Mouse (Mus musculus): Measurements from ENCODE around the gene Kars. TPM values are rescaled to one million over a fixed set of nuclear protein-coding genes. Genes with fewer than 3 reads are reported as not detected.
A peak's percentile ranks its signal among the peaks of the same experiment; 100 is the strongest.

Gene Kars
- polyA plus RNA-seq, 1 experiment from 2014 or later, result 226 TPM

DNA sequence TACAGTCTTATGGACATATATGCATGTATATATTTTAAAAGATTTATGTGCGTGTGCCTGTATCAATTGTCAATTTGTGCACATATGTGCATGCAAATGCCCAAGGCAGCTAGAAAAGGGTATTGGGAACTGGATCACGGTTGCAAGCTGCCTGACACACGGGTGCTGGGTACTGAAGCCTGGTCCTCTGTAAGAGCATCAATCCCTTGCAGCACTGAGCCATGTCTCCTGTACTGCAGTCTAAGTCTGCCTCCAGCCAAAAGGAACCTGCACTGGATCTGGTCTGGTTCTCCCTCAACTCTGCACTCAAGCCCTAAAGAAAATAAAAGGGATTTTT lies 18.5 kb downstream of the Kars start:
- no peak overlapping the region for H3K9ac ChIP-seq (ENCODE audit: low read length)
- peaks cover 6% of the 10 kb centered on the region for H3K4me1 ChIP-seq (replicated peaks; ENCODE audit: control insufficient read depth, insufficient read depth, low read length)
- no peak overlapping the region for H3K4me3 ChIP-seq (ENCODE audit: low read depth, low read length)
- H3K36me3 ChIP-seq (ENCODE audit: control insufficient read depth, insufficient read depth, low read length), result peaks cover 66% of the 10 kb centered on the region
- H3K9me3 ChIP-seq (ENCODE audit: control insufficient read depth, low read length), result no peaks in the 10 kb centered on the region
- H3K27ac ChIP-seq (ENCODE audit: low read depth), result no peak overlapping the region
- H3K4me2 ChIP-seq (ENCODE audit: low read length), result peak overlapping the region; percentile 85; the same call in 1 of the 2 replicates
- H3K27me3 ChIP-seq (replicated peaks; ENCODE audit: control insufficient read depth, insufficient read depth, low read length), result no peaks in the 10 kb centered on the region
- no peak for ATAC-seq (replicated peaks; ENCODE audit: low FRiP score, low TSS enrichment, low read depth)
- peak; percentile 52 for DNase-seq (ENCODE audit: low spot score)
- WGBS, result 67% methylated on average over 3 of the region's 3 CpGs

DNA sequence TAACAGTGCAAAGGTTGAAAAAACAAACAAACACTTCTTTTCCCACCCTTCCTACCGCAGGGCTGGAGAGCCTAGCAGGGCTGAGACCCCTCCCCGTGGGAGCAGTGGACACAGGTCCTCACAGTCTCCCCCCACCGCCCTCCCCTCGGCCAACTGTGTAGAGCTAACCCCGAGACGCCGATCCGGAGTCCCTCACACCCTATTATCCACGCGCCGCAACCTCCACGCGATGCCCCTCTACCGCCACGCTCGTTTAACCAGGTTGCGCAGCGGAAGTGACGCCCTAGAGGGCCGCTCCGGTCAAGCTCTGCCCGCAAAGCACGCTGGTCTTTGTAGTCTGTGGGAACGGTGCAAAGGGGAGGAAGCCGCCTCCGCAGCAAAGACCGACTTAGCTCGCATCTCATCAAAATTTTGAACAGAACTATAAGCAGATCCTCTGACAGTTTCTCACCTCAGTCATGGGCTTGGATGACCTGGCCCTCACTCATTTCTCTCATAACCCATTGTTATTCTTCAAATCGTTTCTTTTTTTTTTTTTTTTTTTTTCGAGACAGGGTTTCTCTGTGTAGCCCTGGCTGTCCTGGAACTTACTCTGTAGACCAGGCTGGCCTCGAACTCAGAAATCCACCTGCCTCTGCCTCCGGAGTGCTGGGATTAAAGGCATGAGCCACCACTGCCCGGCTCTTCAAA lies 19.0 kb downstream of the Kars start, which contains the start of gene Adat1:
Adat1 (minus strand) TSS at position 290 of the 690 bp plus-strand sequence.
- Histone ChIP-seq H3K4me2 (ENCODE audit: low read length) (peak within 1 kb of the TSS; percentile 85), H3K4me1 (replicated peaks; ENCODE audit: control insufficient read depth, insufficient read depth, low read length) (peaks cover 6% of the 10 kb centered on the region), H3K9me3 (ENCODE audit: control insufficient read depth, low read length) (no peaks in the 10 kb centered on the region), H3K27ac (ENCODE audit: low read depth) (no peak within 1 kb of the TSS), H3K9ac (ENCODE audit: low read length) (peak within 1 kb of the TSS; percentile 79), H3K36me3 (ENCODE audit: control insufficient read depth, insufficient read depth, low read length) (peaks cover 65% of the 10 kb centered on the region), H3K4me3 (ENCODE audit: low read depth, low read length) (peak within 1 kb of the TSS; percentile 79), H3K27me3 (replicated peaks; ENCODE audit: control insufficient read depth, insufficient read depth, low read length) (no peaks in the 10 kb centered on the region)
- DNase-seq (ENCODE audit: low spot score) (peak; percentile 93), ATAC-seq (replicated peaks; ENCODE audit: low FRiP score, low TSS enrichment, low read depth) (peak; percentile 93)
- WGBS, result 4% methylated on average over 32 of the region's 33 CpGs

GRCm38 (mm10) chr8:111991278-111991677 lies 19.8 kb downstream of the Kars start:
- Histone ChIP-seq H3K9ac (ENCODE audit: low read length) (peak overlapping the region; percentile 79), H3K36me3 (ENCODE audit: control insufficient read depth, insufficient read depth, low read length) (peaks cover 63% of the 10 kb centered on the region), H3K9me3 (ENCODE audit: control insufficient read depth, low read length) (no peaks in the 10 kb centered on the region), H3K27ac (ENCODE audit: low read depth) (no peak overlapping the region), H3K4me1 (replicated peaks; ENCODE audit: control insufficient read depth, insufficient read depth, low read length) (peaks cover 6% of the 10 kb centered on the region), H3K4me3 (ENCODE audit: low read depth, low read length) (peak overlapping the region; percentile 79), H3K27me3 (replicated peaks; ENCODE audit: control insufficient read depth, insufficient read depth, low read length) (no peaks in the 10 kb centered on the region), H3K4me2 (ENCODE audit: low read length) (peak overlapping the region; percentile 85)
- DNase-seq (ENCODE audit: low spot score), result no peak
- WGBS, result 52% methylated on average over 8 of the region's 8 CpGs
- ATAC-seq (replicated peaks; ENCODE audit: low FRiP score, low TSS enrichment, low read depth), result no peak

- H3K27me3 ChIP-seq (replicated peaks; ENCODE audit: control insufficient read depth, insufficient read depth, low read length), result no peaks in the 10 kb centered on the region
- peak; percentile 95 for DNase-seq (ENCODE audit: low spot score)
- no peak overlapping the region for H3K4me3 ChIP-seq (ENCODE audit: low read depth, low read length)
- peaks cover 61% of the 10 kb centered on the region for H3K36me3 ChIP-seq (ENCODE audit: control insufficient read depth, insufficient read depth, low read length)
- no peak overlapping the region for H3K9ac ChIP-seq (ENCODE audit: low read length)
- H3K4me2 ChIP-seq (ENCODE audit: low read length), result no peak overlapping the region
- no peak for ATAC-seq (replicated peaks; ENCODE audit: low FRiP score, low TSS enrichment, low read depth)
- H3K27ac ChIP-seq (ENCODE audit: low read depth), result no peak overlapping the region
- H3K9me3 ChIP-seq (ENCODE audit: control insufficient read depth, low read length), result no peaks in the 10 kb centered on the region
- 16% methylated on average over 7 of the region's 7 CpGs for WGBS
- H3K4me1 ChIP-seq (replicated peaks; ENCODE audit: control insufficient read depth, insufficient read depth, low read length), result peaks cover 6% of the 10 kb centered on the region
Observed at GRCm38 (mm10) chr8:111989911-111990310, 21.2 kb downstream of the Kars start.

GRCm38 (mm10) chr8:111984511-111984910 lies 26.6 kb downstream of the Kars start:
- no peak for DNase-seq (ENCODE audit: low spot score)
- WGBS, result 75% methylated on average over 10 of the region's 10 CpGs
- H3K27ac ChIP-seq (ENCODE audit: low read depth), result no peak overlapping the region
- H3K27me3 ChIP-seq (replicated peaks; ENCODE audit: control insufficient read depth, insufficient read depth, low read length), result no peaks in the 10 kb centered on the region
- no peaks in the 10 kb centered on the region for H3K9me3 ChIP-seq (ENCODE audit: control insufficient read depth, low read length)
- peaks cover 64% of the 10 kb centered on the region for H3K36me3 ChIP-seq (ENCODE audit: control insufficient read depth, insufficient read depth, low read length)
- no peaks in the 10 kb centered on the region for H3K4me1 ChIP-seq (replicated peaks; ENCODE audit: control insufficient read depth, insufficient read depth, low read length)
- H3K4me3 ChIP-seq (ENCODE audit: low read depth, low read length), result no peak overlapping the region
- no peak for ATAC-seq (replicated peaks; ENCODE audit: low FRiP score, low TSS enrichment, low read depth)
- no peak overlapping the region for H3K9ac ChIP-seq (ENCODE audit: low read length)
- no peak overlapping the region for H3K4me2 ChIP-seq (ENCODE audit: low read length)

GRCm38 (mm10) chr8:111982116-111982515 lies 29.0 kb downstream of the Kars start:
- Histone ChIP-seq H3K4me1 (replicated peaks; ENCODE audit: control insufficient read depth, insufficient read depth, low read length) (no peaks in the 10 kb centered on the region), H3K27ac (ENCODE audit: low read depth) (no peak overlapping the region), H3K9ac (ENCODE audit: low read length) (no peak overlapping the region), H3K36me3 (ENCODE audit: control insufficient read depth, insufficient read depth, low read length) (peaks cover 61% of the 10 kb centered on the region), H3K27me3 (replicated peaks; ENCODE audit: control insufficient read depth, insufficient read depth, low read length) (no peaks in the 10 kb centered on the region), H3K4me2 (ENCODE audit: low read length) (no peak overlapping the region), H3K4me3 (ENCODE audit: low read depth, low read length) (no peak overlapping the region), H3K9me3 (ENCODE audit: control insufficient read depth, low read length) (no peaks in the 10 kb centered on the region)
- WGBS, result 78% methylated on average over 7 of the region's 7 CpGs
- DNase-seq (ENCODE audit: low spot score) (no peak), ATAC-seq (replicated peaks; ENCODE audit: low FRiP score, low TSS enrichment, low read depth) (no peak)

DNA sequence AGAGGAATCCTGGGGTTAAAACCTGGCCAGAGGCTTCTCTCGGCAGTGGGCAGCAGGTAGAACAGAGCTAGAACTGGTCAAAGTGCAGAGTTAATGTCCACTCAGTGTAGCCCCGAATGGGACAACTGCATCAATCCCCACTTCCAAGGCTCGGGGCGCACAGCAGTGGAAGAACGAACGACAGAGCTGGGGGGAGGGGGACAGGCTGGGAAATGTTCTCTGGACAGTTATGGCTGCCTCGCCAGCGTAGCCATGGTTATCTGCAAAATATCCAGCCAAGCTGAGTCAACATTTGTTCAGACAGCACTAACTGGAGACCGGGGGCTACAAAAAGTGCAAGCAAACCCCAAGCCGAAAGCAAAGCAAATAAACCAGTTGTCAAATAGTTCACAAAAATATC lies 33.0 kb downstream of the Kars start:
- DNase-seq (ENCODE audit: low spot score), result no peak
- peaks cover 46% of the 10 kb centered on the region for H3K36me3 ChIP-seq (ENCODE audit: control insufficient read depth, insufficient read depth, low read length)
- ATAC-seq (replicated peaks; ENCODE audit: low FRiP score, low TSS enrichment, low read depth), result no peak

DNA sequence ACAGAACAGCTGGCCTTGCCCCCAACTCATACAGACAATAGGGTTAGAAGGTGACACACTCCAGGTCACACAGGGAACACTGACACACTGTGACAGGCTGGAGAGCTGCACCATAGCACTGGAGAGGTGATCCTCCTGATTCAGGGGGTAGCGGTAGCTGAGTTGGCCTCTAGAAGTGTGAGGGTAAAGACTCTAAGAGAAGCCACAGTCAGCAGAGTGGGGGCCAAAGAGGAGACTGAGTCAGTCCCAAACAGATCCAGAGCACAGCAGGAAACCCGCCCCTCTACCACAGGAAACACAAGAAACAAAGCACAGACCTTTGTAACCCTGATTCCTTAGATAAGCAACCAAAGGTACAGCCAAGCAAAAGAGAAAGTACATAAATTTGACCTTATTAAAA lies 34.8 kb downstream of the Kars start:
- no peaks in the 10 kb centered on the region for H3K27me3 ChIP-seq (replicated peaks; ENCODE audit: control insufficient read depth, insufficient read depth, low read length)
- ATAC-seq (replicated peaks; ENCODE audit: low FRiP score, low TSS enrichment, low read depth) (no peak), DNase-seq (ENCODE audit: low spot score) (no peak)
- no peak overlapping the region for H3K4me2 ChIP-seq (ENCODE audit: low read length)
- no peak overlapping the region for H3K27ac ChIP-seq (ENCODE audit: low read depth)
- H3K36me3 ChIP-seq (ENCODE audit: control insufficient read depth, insufficient read depth, low read length), result peaks cover 39% of the 10 kb centered on the region
- H3K4me3 ChIP-seq (ENCODE audit: low read depth, low read length), result no peak overlapping the region
- H3K9ac ChIP-seq (ENCODE audit: low read length), result no peak overlapping the region
- 87% methylated on average over 2 of the region's 2 CpGs for WGBS
- no peaks in the 10 kb centered on the region for H3K4me1 ChIP-seq (replicated peaks; ENCODE audit: control insufficient read depth, insufficient read depth, low read length)
- 0 out of 2 replicates have a peak, but pooled peaks cover 3% of the 10 kb centered on the region for H3K9me3 ChIP-seq (ENCODE audit: control insufficient read depth, low read length)

More for the DNA sequence above, 33.0 kb downstream of the Kars start:
- whole genome bisulfite sequencing, result 69% methylated on average over 10 of the region's 10 CpGs
- Histone ChIP-seq H3K4me3 (ENCODE audit: low read depth, low read length) (no peak overlapping the region), H3K9me3 (ENCODE audit: control insufficient read depth, low read length) (0 out of 2 replicates have a peak, but pooled peaks cover 3% of the 10 kb centered on the region), H3K4me2 (ENCODE audit: low read length) (no peak overlapping the region), H3K4me1 (replicated peaks; ENCODE audit: control insufficient read depth, insufficient read depth, low read length) (no peaks in the 10 kb centered on the region), H3K27ac (ENCODE audit: low read depth) (no peak overlapping the region), H3K27me3 (replicated peaks; ENCODE audit: control insufficient read depth, insufficient read depth, low read length) (no peaks in the 10 kb centered on the region), H3K9ac (ENCODE audit: low read length) (no peak overlapping the region)

GRCm38 (mm10) chr8:111975706-111976105 lies 35.4 kb downstream of the Kars start:
- Histone ChIP-seq H3K27ac (ENCODE audit: low read depth) (no peak overlapping the region), H3K4me2 (ENCODE audit: low read length) (no peak overlapping the region), H3K9ac (ENCODE audit: low read length) (no peak overlapping the region), H3K4me3 (ENCODE audit: low read depth, low read length) (no peak overlapping the region), H3K4me1 (replicated peaks; ENCODE audit: control insufficient read depth, insufficient read depth, low read length) (no peaks in the 10 kb centered on the region), H3K36me3 (ENCODE audit: control insufficient read depth, insufficient read depth, low read length) (peaks cover 39% of the 10 kb centered on the region), H3K9me3 (ENCODE audit: control insufficient read depth, low read length) (0 out of 2 replicates have a peak, but pooled peaks cover 3% of the 10 kb centered on the region), H3K27me3 (replicated peaks; ENCODE audit: control insufficient read depth, insufficient read depth, low read length) (no peaks in the 10 kb centered on the region)
- ATAC-seq (replicated peaks; ENCODE audit: low FRiP score, low TSS enrichment, low read depth) (no peak), DNase-seq (ENCODE audit: low spot score) (no peak)
- 95% methylated on average over 2 of the region's 2 CpGs for whole genome bisulfite sequencing
